Mouse (Mus musculus) liver, adult 2 months (tissue): ENCODE results near the gene Lrrc71. TPM values are rescaled to one million over a fixed set of nuclear protein-coding genes. Genes with fewer than 3 reads are reported as not detected.

Source experiments
- DNase-seq: peaks from one replicate; pipeline ENCODE4 v3.0.0-alpha.2; 2011; ENCODE audit warnings: low read depth, low spot score; ENCODE audit errors: extremely low read depth
- H3K27ac ChIP-seq: fragments of 200-500 bp; replicated peaks from 2 replicates; pipeline ENCODE4 v1.5.1; 2012; ENCODE audit warnings: low read depth, mild to moderate bottlenecking, control low read depth, inconsistent platforms, low read length; ENCODE audit not compliant: insufficient read depth
- H3K27me3 ChIP-seq: fragments of 200-500 bp; 2 replicates; pipeline ENCODE4 v1.6.1; 2012; ENCODE audit warnings: mild to moderate bottlenecking, moderate library complexity, low read length, inconsistent platforms; ENCODE audit not compliant: control insufficient read depth, insufficient read depth
- H3K36me3 ChIP-seq: fragments of 200-500 bp; 2 replicates; pipeline ENCODE4 v1.6.1; 2012; ENCODE audit warnings: low read length, inconsistent platforms; ENCODE audit not compliant: control insufficient read depth, insufficient read depth
- H3K4me1 ChIP-seq: fragments of 200-500 bp; 2 replicates; pipeline ENCODE4 v1.6.1; 2011; ENCODE audit warnings: low read length; ENCODE audit not compliant: control insufficient read depth, insufficient read depth
- H3K4me3 ChIP-seq: fragments of 200-500 bp; 2 replicates; pipeline ENCODE4 v1.5.1; 2011; ENCODE audit warnings: low read depth, mild to moderate bottlenecking, control low read depth, low read length, moderate library complexity; ENCODE audit not compliant: insufficient read depth
- H3K79me2 ChIP-seq: fragments of 200-500 bp; 2 replicates; pipeline ENCODE4 v1.6.1; 2012; ENCODE audit warnings: inconsistent platforms, mild to moderate bottlenecking, low read length, moderate library complexity; ENCODE audit not compliant: control insufficient read depth, insufficient read depth
- H3K9ac ChIP-seq: fragments of 200-500 bp; 2 replicates; pipeline ENCODE4 v1.6.1; 2012; ENCODE audit warnings: low read depth, mild to moderate bottlenecking, control low read depth, inconsistent platforms, low read length
- CTCF ChIP-seq: fragments of 200-500 bp; IDR thresholded peaks from 2 replicates; pipeline ENCODE4 v1.5.1; 2011; ENCODE audit warnings: low read depth, low read length, control low read depth
- POLR2A ChIP-seq: fragments of 200-500 bp; IDR thresholded peaks from 2 replicates; pipeline ENCODE4 v1.6.1; 2011; ENCODE audit warnings: low read length, control low read depth; ENCODE audit not compliant: insufficient read depth; ENCODE audit errors: extremely low read depth
- WGBS: fragments of 180-500 bp; shearing (Covaris S2); methylation state at CpG from one replicate; pipeline ENCODE4 v1.1.7; 2018; 5-methylcytosine and 5-hydroxymethylcytosine counted together
- polyA plus RNA-seq: library from polyadenylated mRNA; depleted of rRNA; stranded (reverse); fragments of >200 nt; gene quantifications from 2 replicates; pipeline ENCODE4 v1.2.3, GENCODE M21; 2012; rRNA removed
- total RNA-seq: library from RNA; depleted of rRNA; stranded (reverse); fragments of >200 nt; gene quantifications from 2 replicates; pipeline ENCODE4 v1.2.3, GENCODE M21; 2014; rRNA removed

Lrrc71 gene
- total and polyA plus RNA-seq, 2 experiments, result under 0.01 to 0.04 TPM

DNA sequence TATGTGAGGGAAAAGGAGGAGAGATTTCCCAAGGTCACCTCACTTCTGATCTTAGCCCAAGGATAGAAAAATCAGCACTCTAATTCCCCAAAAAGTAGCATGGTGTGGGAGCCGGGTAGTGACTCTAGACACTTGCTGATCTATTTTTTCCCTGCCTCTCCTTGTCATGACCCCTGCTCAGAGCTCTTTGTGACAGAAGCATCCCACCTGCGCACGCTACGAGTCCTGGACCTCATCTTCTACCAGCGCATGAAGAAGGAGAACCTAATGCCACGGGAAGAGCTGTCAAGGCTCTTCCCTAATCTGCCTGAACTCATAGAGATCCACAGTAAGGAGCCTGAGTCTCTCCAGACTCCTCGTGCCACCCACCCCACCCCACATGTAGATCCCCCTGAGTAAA lies 22.2 kb downstream of the Lrrc71 start:
- TF ChIP-seq POLR2A (no peak), CTCF (no peak)
- H3K27me3 ChIP-seq, result no peaks in the 10 kb centered on the region
- 97% methylated on average over 7 of the region's 7 CpGs for WGBS
- no peak for DNase-seq
- no peak overlapping the region for H3K9ac ChIP-seq
- H3K4me1 ChIP-seq, result no peaks in the 10 kb centered on the region
- peaks cover 68% of the 10 kb centered on the region for H3K36me3 ChIP-seq
- H3K27ac ChIP-seq, result no peak overlapping the region
- H3K79me2 ChIP-seq, result no peaks in the 10 kb centered on the region
- no peak overlapping the region for H3K4me3 ChIP-seq

DNA sequence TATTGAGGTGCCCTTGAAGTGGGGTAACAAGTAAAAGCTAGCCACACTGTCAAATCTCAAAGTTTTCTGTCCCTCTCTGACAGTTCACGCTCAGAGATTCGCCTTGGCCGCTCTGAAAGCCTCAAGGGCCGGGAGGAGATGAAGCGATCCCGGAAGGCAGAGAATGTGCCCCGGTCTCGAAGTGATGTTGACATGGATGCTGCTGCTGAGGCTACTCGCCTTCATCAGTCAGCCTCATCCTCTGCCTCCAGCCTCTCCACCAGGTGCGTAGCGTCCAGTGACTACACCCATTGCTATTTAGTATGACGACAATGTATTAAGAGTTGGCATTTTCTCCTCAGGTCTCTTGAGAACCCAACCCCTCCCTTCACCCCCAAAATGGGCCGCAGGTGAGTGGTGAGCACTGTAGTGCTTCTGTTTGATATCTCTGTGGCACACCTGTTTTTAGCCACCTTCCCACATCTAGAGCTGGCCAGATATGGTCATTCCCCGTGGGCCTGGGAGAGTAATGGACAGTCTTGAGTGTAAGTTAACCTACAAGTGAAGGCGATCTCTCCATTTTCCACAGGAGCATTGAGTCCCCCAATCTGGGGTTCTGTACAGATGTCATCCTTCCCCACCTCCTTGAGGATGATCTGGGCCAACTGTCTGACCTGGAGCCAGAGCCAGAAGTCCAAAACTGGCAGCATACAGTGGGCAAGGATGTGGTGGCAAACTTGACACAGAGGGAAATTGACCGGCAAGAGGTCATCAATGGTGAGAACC lies 22.8 kb downstream of the Lrrc71 start:
- Histone ChIP-seq H3K27ac (no peak overlapping the region), H3K79me2 (no peaks in the 10 kb centered on the region), H3K4me3 (no peak overlapping the region), H3K4me1 (no peaks in the 10 kb centered on the region), H3K9ac (no peak overlapping the region), H3K27me3 (no peaks in the 10 kb centered on the region), H3K36me3 (peaks cover 70% of the 10 kb centered on the region)
- no peak for TF ChIP-seq CTCF
- TF ChIP-seq POLR2A, result no peak
- WGBS, result 98% methylated on average over 16 of the region's 16 CpGs
- DNase-seq, result no peak

DNA sequence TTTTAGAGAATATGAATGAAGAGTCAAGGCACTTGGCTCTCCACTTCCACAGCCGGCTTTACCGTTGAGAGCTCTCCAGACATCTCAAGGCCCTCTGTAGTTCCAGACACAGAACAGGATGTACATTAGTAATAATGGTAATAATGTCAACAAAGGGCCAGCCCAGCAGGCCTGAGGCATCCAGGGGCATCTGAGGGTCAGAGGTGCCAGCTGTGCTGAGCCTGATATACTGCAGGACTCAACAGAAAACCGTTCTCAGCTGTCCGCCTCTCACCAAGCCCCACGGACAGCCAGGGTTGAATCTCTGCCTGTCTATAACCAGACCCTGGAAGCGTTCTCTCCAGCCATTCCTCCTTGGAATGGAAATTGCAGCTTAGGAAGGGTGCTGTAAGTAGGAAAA lies 23.9 kb downstream of the Lrrc71 start:
- H3K27ac ChIP-seq, result no peak overlapping the region
- peaks cover 68% of the 10 kb centered on the region for H3K36me3 ChIP-seq
- no peaks in the 10 kb centered on the region for H3K27me3 ChIP-seq
- no peak overlapping the region for H3K9ac ChIP-seq
- 85% methylated on average over 6 of the region's 6 CpGs for WGBS
- no peak overlapping the region for H3K4me3 ChIP-seq
- no peaks in the 10 kb centered on the region for H3K4me1 ChIP-seq
- H3K79me2 ChIP-seq, result no peaks in the 10 kb centered on the region
- DNase-seq, result no peak
- no peak for TF ChIP-seq POLR2A
- no peak for TF ChIP-seq CTCF

DNA sequence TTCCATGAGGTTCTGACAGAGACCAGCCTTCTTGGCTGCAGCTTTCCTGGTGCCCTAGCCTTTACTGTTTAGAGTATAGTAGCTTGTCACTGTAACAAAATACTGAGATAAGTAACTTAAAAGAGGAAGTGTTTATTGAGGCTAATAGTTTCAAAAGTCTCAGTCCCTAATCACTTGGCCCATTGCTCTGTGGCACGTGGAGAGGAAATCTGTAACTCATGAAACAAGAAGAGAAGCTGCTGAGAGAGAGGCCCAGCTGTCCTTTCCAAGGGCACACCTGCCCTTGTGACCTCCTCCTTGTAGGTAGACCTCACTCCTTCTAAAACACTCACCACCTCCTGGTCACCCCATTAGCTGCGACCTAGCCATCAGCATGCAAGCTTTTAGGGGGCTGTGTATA lies 29.9 kb downstream of the Lrrc71 start:
- Histone ChIP-seq H3K27ac (no peak overlapping the region), H3K4me3 (no peak overlapping the region), H3K79me2 (no peaks in the 10 kb centered on the region), H3K36me3 (peaks cover 68% of the 10 kb centered on the region), H3K27me3 (no peaks in the 10 kb centered on the region), H3K9ac (no peak overlapping the region), H3K4me1 (no peaks in the 10 kb centered on the region)
- WGBS, result 79% methylated on average over 2 of the region's 2 CpGs
- DNase-seq, result no peak
- TF ChIP-seq CTCF, result no peak
- TF ChIP-seq POLR2A, result no peak

Other genes with a start within 250 kb of the Lrrc71 start
- gene Etv3, start 223.2 kb downstream of the Lrrc71 start, total RNA-seq, result 7.0 and 7.9 TPM in 2 replicates
- 4.4 and 5.3 TPM in 2 replicates for gene Etv3, start 223.2 kb downstream of the Lrrc71 start, polyA plus RNA-seq
- gene Arhgef11, start 131.1 kb downstream of the Lrrc71 start, total RNA-seq, result 12.6 and 16.2 TPM in 2 replicates
- 15.5 and 16.4 TPM in 2 replicates for gene Arhgef11, start 131.1 kb downstream of the Lrrc71 start, polyA plus RNA-seq
- gene Ntrk1, start 46.5 kb upstream of the Lrrc71 start, total RNA-seq, result 0.27 TPM in 1 of 2 replicates, not detected in the other
- 0.04 and 0.12 TPM in 2 replicates for gene Ntrk1, start 46.5 kb upstream of the Lrrc71 start, polyA plus RNA-seq
- not detected in 2 replicates for gene Insrr, start 48.3 kb upstream of the Lrrc71 start, total RNA-seq
- gene Insrr, start 48.3 kb upstream of the Lrrc71 start, polyA plus RNA-seq, result 0.02 TPM in 1 of 2 replicates, not detected in the other
- 2.3 and 4.7 TPM in 2 replicates for gene Pear1, start 75.7 kb upstream of the Lrrc71 start, total RNA-seq
- gene Pear1, start 75.7 kb upstream of the Lrrc71 start, polyA plus RNA-seq, result 8.7 and 12.7 TPM in 2 replicates
- gene Sh2d2a, start 98.1 kb upstream of the Lrrc71 start, total RNA-seq, result 0.09 and 0.20 TPM in 2 replicates
- gene Sh2d2a, start 98.1 kb upstream of the Lrrc71 start, polyA plus RNA-seq, result 0.39 and 0.83 TPM in 2 replicates
- gene Prcc, start 137.0 kb upstream of the Lrrc71 start, total RNA-seq, result 8.0 and 9.9 TPM in 2 replicates
- gene Prcc, start 137.0 kb upstream of the Lrrc71 start, polyA plus RNA-seq, result 15.1 and 16.8 TPM in 2 replicates
- 58.8 and 64.5 TPM in 2 replicates for gene Hdgf, start 157.7 kb upstream of the Lrrc71 start, total RNA-seq
- 74.7 and 87.3 TPM in 2 replicates for gene Hdgf, start 157.7 kb upstream of the Lrrc71 start, polyA plus RNA-seq
- gene Mrpl24, start 170.9 kb upstream of the Lrrc71 start, total RNA-seq, result 84.6 and 96.6 TPM in 2 replicates
- gene Mrpl24, start 170.9 kb upstream of the Lrrc71 start, polyA plus RNA-seq, result 35.3 and 37.9 TPM in 2 replicates
- 6.8 and 9.3 TPM in 2 replicates for gene Isg20l2, start 181.7 kb upstream of the Lrrc71 start, total RNA-seq
- gene Isg20l2, start 181.7 kb upstream of the Lrrc71 start, polyA plus RNA-seq, result 7.0 and 7.2 TPM in 2 replicates
- gene Rrnad1, start 182.1 kb upstream of the Lrrc71 start, total RNA-seq, result 5.3 and 6.2 TPM in 2 replicates
- gene Rrnad1, start 182.1 kb upstream of the Lrrc71 start, polyA plus RNA-seq, result 10.1 and 18.4 TPM in 2 replicates
- gene Crabp2, start 200.0 kb upstream of the Lrrc71 start, total RNA-seq, result not detected in 2 replicates
- gene Crabp2, start 200.0 kb upstream of the Lrrc71 start, polyA plus RNA-seq, result not detected in 2 replicates
- gene Nes, start 222.5 kb upstream of the Lrrc71 start, total RNA-seq, result 0.65 and 0.74 TPM in 2 replicates
- 0.53 and 0.55 TPM in 2 replicates for gene Nes, start 222.5 kb upstream of the Lrrc71 start, polyA plus RNA-seq